Mouse (Mus musculus) forebrain, embryonic 11.5 days (tissue): ENCODE measurements around the gene Tdp1. TPM values are rescaled to one million over a fixed set of nuclear protein-coding genes. Genes with fewer than 3 reads are reported as not detected.

Experiments used
- ATAC-seq: fragments of 200-750 bp; cut with Nextera tagmentation; replicated peaks from 2 replicates; pipeline ENCODE4 v1.8.0; 2017; ENCODE audit warnings: moderate TSS enrichment; ENCODE audit not compliant: low FRiP score
- DNase-seq: peaks from one replicate; pipeline ENCODE4 v3.0.0-alpha.2; 2017; ENCODE audit warnings: low spot score
- H3K27ac ChIP-seq: fragments of 300-500 bp; sonication (generic); 2 replicates; pipeline ENCODE4 v1.5.1; 2014; ENCODE audit warnings: low read depth, low read length
- H3K27me3 ChIP-seq: fragments of 300-500 bp; sonication (generic); 2 replicates; pipeline ENCODE4 v1.6.1; 2014; ENCODE audit warnings: mild to moderate bottlenecking, low read length, mixed read lengths; ENCODE audit not compliant: control insufficient read depth, insufficient read depth
- H3K36me3 ChIP-seq: fragments of 300-500 bp; sonication (generic); 2 replicates; pipeline ENCODE4 v1.6.1; 2014; ENCODE audit warnings: mild to moderate bottlenecking, low read length, moderate library complexity, mixed read lengths; ENCODE audit not compliant: control insufficient read depth, insufficient read depth
- H3K4me1 ChIP-seq: fragments of 300-500 bp; sonication (generic); replicated peaks from 2 replicates; pipeline ENCODE4 v1.6.1; 2014; ENCODE audit warnings: low read length, mixed read lengths; ENCODE audit not compliant: control insufficient read depth, insufficient read depth
- H3K4me2 ChIP-seq: fragments of 300-500 bp; sonication (generic); 2 replicates; pipeline ENCODE4 v1.6.1; 2014; ENCODE audit warnings: low read depth, mild to moderate bottlenecking, low read length, moderate library complexity, mixed read lengths; ENCODE audit not compliant: severe bottlenecking
- H3K4me3 ChIP-seq: fragments of 300-500 bp; sonication (generic); 2 replicates; pipeline ENCODE4 v1.5.1; 2014; ENCODE audit warnings: low read depth, low read length
- H3K9ac ChIP-seq: fragments of 300-500 bp; sonication (generic); 2 replicates; pipeline ENCODE4 v1.6.1; 2014; ENCODE audit warnings: low read length
- H3K9me3 ChIP-seq: fragments of 300-500 bp; sonication (generic); 2 replicates; pipeline ENCODE4 v1.6.1; 2016; ENCODE audit warnings: low read length, mixed read lengths; ENCODE audit not compliant: control insufficient read depth
- WGBS: fragments of 180-500 bp; shearing (Covaris S2); extraction: QIAGEN DNeasy Blood & Tissue Kit; methylation state at CpG from one replicate; pipeline ENCODE4 v1.1.7; 2014; 5-methylcytosine and 5-hydroxymethylcytosine counted together
- polyA plus RNA-seq: library from polyadenylated mRNA; unstranded; fragments of >200 nt; fragmentation: Nextera tagmentation; extraction: Ambion mirVana; gene quantifications from 2 replicates; pipeline ENCODE4 v1.2.1, GENCODE M21; 2014

Tdp1 gene
- 95.1 and 96.5 TPM in 2 replicates for polyA plus RNA-seq

DNA sequence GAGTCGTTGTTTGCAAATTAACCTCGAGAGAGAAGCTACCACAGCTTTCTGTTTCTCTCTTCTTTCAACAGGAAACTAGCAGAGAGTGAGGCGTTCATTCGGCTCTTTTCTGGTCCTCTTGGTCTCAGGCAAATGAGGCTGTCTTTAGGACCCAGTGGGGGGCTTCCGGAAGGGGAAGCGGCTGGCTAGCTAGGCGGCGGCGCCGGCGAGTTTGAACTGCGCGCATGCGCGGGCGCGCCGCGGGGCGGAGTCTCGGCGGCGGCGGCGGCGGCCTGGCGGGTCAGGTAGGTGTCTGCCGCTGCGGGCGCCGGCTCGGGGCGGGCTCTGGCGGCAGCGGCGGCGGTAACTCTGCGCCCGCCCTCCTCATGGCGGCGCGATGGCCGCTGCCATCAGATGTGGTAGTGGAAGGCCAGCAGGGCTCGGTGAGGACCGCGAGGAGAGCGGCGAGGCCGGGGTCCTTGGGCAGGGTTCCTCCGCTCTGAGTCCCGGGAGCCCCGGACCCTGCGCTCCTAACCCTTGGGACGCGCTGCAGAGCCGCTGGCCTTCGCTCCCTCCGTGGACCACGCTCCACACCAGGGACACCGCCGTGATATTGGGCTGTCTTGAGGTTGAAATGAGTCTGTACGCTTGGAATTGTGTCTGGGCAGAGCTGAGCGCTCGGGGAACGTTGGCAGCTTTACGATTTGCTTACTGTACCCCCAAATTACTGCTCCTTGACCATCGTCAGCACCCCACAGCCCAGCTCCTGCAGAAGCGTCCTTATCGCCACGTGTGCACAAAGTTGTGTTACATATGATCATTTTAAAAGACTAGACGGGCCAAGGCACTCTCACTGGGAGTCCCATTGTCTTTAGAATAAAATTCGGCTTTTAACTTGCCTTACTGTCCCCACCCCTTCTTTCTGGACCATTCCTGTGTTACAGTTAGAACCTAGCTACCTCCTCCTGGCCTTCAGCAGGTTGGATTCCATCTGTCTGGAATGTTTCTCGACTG is at the start of gene Tdp1, which contains the start of gene Efcab11:
Gene Tdp1, plus strand, starts transcription at position 249 of the 993 bp plus-strand sequence.
Gene Efcab11, minus strand, starts transcription at position 171 of the 993 bp plus-strand sequence.
- H3K27ac ChIP-seq, result peak within 1 kb of the TSS; percentile 75
- 0 out of 2 replicates have a peak, but pooled peaks cover 5% of the 10 kb centered on the region for H3K4me1 ChIP-seq
- peak; percentile 83 for ATAC-seq
- peak within 1 kb of the TSS; percentile 92 for H3K9ac ChIP-seq
- H3K36me3 ChIP-seq, result no peaks in the 10 kb centered on the region
- WGBS, result under 1% methylated on average over 73 of the region's 73 CpGs
- H3K9me3 ChIP-seq, result no peaks in the 10 kb centered on the region
- peak; percentile 98 for DNase-seq
- peak within 1 kb of the TSS; percentile 80 for H3K4me3 ChIP-seq
- H3K4me2 ChIP-seq, result peak within 1 kb of the TSS; percentile 86
- no peaks in the 10 kb centered on the region for H3K27me3 ChIP-seq

GRCm38 (mm10) chr12:99836404-99837131 is 47.7 kb upstream of the Tdp1 start:
- no peaks in the 10 kb centered on the region for H3K27me3 ChIP-seq
- no peak overlapping the region for H3K4me3 ChIP-seq
- no peak overlapping the region for H3K9ac ChIP-seq
- DNase-seq (peak; percentile 59), ATAC-seq (peak; percentile 61)
- 0 out of 2 replicates have a peak, but pooled peaks cover 5% of the 10 kb centered on the region for H3K4me1 ChIP-seq
- no peak overlapping the region for H3K27ac ChIP-seq
- no peak overlapping the region for H3K4me2 ChIP-seq
- H3K9me3 ChIP-seq, result no peaks in the 10 kb centered on the region; the same call in 1 of the 2 replicates
- 65% methylated on average over 20 of the region's 20 CpGs for WGBS
- H3K36me3 ChIP-seq, result no peaks in the 10 kb centered on the region

DNA sequence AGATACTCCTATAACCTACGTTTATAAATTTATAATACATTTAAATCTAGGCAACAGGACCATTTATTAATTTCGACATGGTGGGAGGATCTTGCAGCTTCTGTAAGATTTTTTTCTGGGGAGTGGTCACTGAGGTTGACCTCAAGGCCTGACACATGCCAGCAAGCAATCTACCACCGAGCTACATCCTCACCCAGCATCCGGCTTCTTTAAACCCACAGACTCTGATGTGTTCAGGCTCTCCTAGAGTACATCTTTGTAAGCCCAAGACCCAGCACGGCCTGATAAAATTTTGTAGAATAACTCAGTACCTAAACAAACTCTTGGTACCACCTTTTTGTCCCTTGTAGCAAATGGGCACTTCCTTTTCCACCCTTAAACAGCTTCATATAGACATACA is 46.8 kb upstream of the Tdp1 start:
- no peak overlapping the region for H3K4me2 ChIP-seq
- no peak for DNase-seq
- WGBS, result 89% methylated on average over 5 of the region's 5 CpGs

DNA sequence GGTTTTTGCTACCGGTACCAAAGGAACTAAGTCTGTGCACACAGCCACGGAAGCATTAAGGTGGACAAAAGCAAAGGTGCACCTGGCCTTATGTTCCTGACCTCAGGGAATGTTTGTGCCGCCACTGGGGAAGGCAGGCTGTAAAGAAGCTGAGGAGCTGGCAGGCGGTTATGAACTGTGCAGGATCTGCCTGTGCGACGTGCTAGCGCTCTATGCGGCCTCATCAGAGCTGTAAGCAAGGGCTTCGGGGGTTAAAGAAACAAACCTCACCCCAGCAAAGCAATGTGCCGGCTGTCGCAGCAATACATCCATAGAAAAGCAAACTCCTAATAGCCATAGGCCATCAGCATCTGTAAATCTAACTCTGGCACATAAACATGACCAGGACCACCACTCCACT is 46.2 kb upstream of the Tdp1 start:
- no peak for ATAC-seq
- no peak overlapping the region for H3K9ac ChIP-seq
- no peaks in the 10 kb centered on the region for H3K36me3 ChIP-seq
- H3K27ac ChIP-seq, result no peak overlapping the region
- no peak overlapping the region for H3K4me2 ChIP-seq
- H3K4me3 ChIP-seq, result no peak overlapping the region
- WGBS, result 86% methylated on average over 11 of the region's 11 CpGs
- no peaks in the 10 kb centered on the region for H3K27me3 ChIP-seq
- no peaks in the 10 kb centered on the region; the same call in 1 of the 2 replicates for H3K9me3 ChIP-seq
- DNase-seq, result no peak
- 0 out of 2 replicates have a peak, but pooled peaks cover 5% of the 10 kb centered on the region for H3K4me1 ChIP-seq

More for the DNA sequence above, 46.8 kb upstream of the Tdp1 start:
- no peak overlapping the region for H3K27ac ChIP-seq
- H3K36me3 ChIP-seq, result no peaks in the 10 kb centered on the region
- H3K9me3 ChIP-seq, result no peaks in the 10 kb centered on the region; the same call in 1 of the 2 replicates
- no peak overlapping the region for H3K4me3 ChIP-seq
- H3K9ac ChIP-seq, result no peak overlapping the region
- H3K27me3 ChIP-seq, result no peaks in the 10 kb centered on the region
- no peak for ATAC-seq
- H3K4me1 ChIP-seq, result 0 out of 2 replicates have a peak, but pooled peaks cover 5% of the 10 kb centered on the region

DNA sequence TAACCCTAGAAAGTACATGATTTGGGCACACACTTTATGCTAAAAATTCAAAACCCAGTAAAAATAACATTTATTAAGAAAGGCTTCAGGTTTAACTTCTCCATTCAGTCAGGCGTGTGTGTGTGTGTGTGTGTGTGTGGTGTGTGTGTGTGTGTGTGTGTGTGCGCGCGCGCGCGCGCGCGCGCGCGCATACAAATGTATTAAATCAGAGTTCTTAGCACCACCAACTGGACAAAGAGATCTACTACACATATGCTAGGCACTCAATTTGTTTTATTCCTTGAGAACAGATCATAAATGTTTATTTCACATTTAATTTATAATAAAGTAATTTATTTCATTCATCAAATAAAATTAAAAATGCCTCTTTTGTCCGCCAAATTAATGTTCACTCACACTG is 45.6 kb upstream of the Tdp1 start:
- ATAC-seq (no peak), DNase-seq (no peak)
- H3K9me3 ChIP-seq, result no peaks in the 10 kb centered on the region
- no peaks in the 10 kb centered on the region for H3K27me3 ChIP-seq
- no peak overlapping the region for H3K9ac ChIP-seq
- 0 out of 2 replicates have a peak, but pooled peaks cover 5% of the 10 kb centered on the region for H3K4me1 ChIP-seq
- 85% methylated on average over 14 of the region's 14 CpGs for WGBS
- no peaks in the 10 kb centered on the region; the same call in 1 of the 2 replicates for H3K36me3 ChIP-seq
- H3K27ac ChIP-seq, result no peak overlapping the region
- H3K4me3 ChIP-seq, result no peak overlapping the region
- H3K4me2 ChIP-seq, result no peak overlapping the region

DNA sequence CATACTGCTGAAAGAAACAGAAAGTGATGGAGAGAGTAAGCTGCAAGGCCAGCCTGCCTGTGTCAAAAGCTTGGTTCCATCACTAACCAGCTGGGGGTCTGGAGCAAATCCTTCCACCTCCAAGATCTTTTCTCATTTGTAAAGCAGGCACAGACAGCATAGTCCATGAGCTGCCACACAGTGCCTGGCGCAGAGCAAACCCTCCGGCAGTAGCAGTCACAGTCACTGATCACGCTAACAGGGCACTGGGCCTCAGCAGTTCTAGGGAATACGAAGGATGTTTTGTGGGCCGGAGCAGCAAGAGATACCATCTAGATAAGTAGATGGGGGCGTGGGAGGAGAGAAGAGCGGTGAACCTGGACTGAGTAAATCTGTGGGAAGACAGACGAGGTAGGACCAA is 39.4 kb upstream of the Tdp1 start:
- H3K4me1 ChIP-seq, result no peaks in the 10 kb centered on the region

DNA sequence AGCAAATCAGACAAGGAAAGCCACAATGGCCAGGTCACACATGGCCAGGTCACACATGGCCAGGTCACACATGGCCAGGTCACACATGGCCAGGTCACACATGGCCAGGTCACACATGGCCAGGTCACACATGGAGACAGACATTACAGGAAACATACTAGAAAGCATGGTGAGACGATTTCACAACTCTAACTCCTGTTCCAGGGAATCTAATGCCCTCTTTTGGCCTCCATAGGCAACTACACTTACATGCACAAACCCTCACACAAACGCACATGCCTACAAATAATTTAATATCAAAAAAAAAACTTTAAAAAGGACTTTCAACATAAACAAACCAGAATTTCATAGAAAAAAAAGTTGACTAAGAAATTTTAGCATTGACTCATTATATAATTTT is 34.3 kb upstream of the Tdp1 start:
- H3K9ac ChIP-seq, result no peak overlapping the region
- ATAC-seq (no peak), DNase-seq (no peak)
- H3K4me2 ChIP-seq, result no peak overlapping the region
- no peak overlapping the region for H3K27ac ChIP-seq
- no peaks in the 10 kb centered on the region for H3K27me3 ChIP-seq
- no peaks in the 10 kb centered on the region for H3K9me3 ChIP-seq
- H3K36me3 ChIP-seq, result no peaks in the 10 kb centered on the region
- no peak overlapping the region for H3K4me3 ChIP-seq
- WGBS, result 89% methylated on average over 2 of the region's 2 CpGs
- H3K4me1 ChIP-seq, result no peaks in the 10 kb centered on the region

More for the DNA sequence above, 39.4 kb upstream of the Tdp1 start:
- Histone ChIP-seq H3K4me3 (no peak overlapping the region), H3K4me2 (no peak overlapping the region), H3K9ac (no peak overlapping the region), H3K27ac (no peak overlapping the region), H3K9me3 (no peaks in the 10 kb centered on the region), H3K27me3 (no peaks in the 10 kb centered on the region), H3K36me3 (no peaks in the 10 kb centered on the region; the same call in 1 of the 2 replicates)
- WGBS, result 93% methylated on average over 8 of the region's 8 CpGs
- ATAC-seq (no peak), DNase-seq (no peak)
